Comparison of ENCODE assay signal across 16 mouse cellular contexts in the genomic region with DNA sequence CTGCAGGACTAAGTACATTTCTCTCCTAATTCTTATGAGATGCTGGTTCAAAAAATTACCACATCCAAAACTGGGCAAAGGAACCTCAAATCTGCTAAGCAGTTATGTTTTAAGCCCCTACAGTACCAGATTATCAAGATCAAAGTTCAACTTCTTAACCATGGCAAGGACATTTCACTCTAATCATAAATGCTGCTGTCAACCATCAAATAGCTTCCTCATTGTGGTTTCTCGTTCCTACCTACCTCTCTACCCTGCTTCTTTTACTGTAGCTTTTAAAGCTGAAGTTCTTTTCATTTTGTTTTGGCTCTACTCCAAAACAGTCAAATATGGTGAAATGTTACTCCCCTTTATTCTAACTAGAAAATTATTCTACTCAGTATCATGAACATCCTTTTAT. TPM values are rescaled to one million over a fixed set of nuclear protein-coding genes. Genes with fewer than 3 reads are reported as not detected.
"Had no signal": no experiment of that assay in that cellular context is flagged by ENCODE, and none has a peak within 500 bp of the region (broad histone marks: within the 10 kb centered on the region; RNA-seq: fewer than 3 reads in every experiment).

No protein-coding gene starts in this region.

- H3K4me3 ChIP-seq: megakaryocyte, embryonic 14.5 days; midbrain, embryonic 12.5 days; midbrain, embryonic 15.5 days; neural tube, embryonic 13.5 days; stomach, embryonic 15.5 days had no signal

- H3K9ac ChIP-seq: liver, embryonic 14.5 days; lung, embryonic 14.5 days; midbrain, embryonic 12.5 days; midbrain, embryonic 15.5 days; neural tube, embryonic 13.5 days; stomach, embryonic 15.5 days had no signal

- H3K9me3 ChIP-seq: midbrain, embryonic 12.5 days; midbrain, embryonic 15.5 days; neural tube, embryonic 13.5 days; stomach, embryonic 15.5 days had no signal

- H3K4me2 ChIP-seq: lung, embryonic 14.5 days; midbrain, embryonic 12.5 days; midbrain, embryonic 15.5 days; neural tube, embryonic 13.5 days; stomach, embryonic 15.5 days had no signal

- H3K27me3 ChIP-seq: megakaryocyte, embryonic 14.5 days; midbrain, embryonic 12.5 days; midbrain, embryonic 15.5 days; neural tube, embryonic 13.5 days; stomach, embryonic 15.5 days had no signal

- H3K36me3 ChIP-seq: midbrain, embryonic 12.5 days; midbrain, embryonic 15.5 days; neural tube, embryonic 13.5 days; stomach, embryonic 15.5 days had no signal

- H3K4me1 ChIP-seq: megakaryocyte, embryonic 14.5 days; stomach, embryonic 15.5 days had no signal

- DNase-seq: lung, adult 18-20 months; lung, embryonic 14.5 days; lung, postnatal 10 days; lung, postnatal 4 days; right cerebral cortex, postnatal 14 days; thymus, adult 2 months; thymus, postnatal 25 days; thymus, postnatal 4 days had no signal

- H3K27ac ChIP-seq: liver, embryonic 14.5 days; midbrain, embryonic 12.5 days; midbrain, embryonic 15.5 days; neural tube, embryonic 13.5 days; stomach, embryonic 15.5 days; stomach, postnatal 0 days had no signal

RNA-seq across cellular contexts. Expression of a gene that starts 17.2 kb away (rescaled TPM):
- total RNA-seq: monocyte, adult 5-6 weeks had no signal
